Mouse (Mus musculus): ENCODE measurements at regions not wholly inside any gene's neighbourhood (a gene's known extent, or its start where the extent isn't known, plus 50 kb on each side); places are given as distances from the start of the nearest gene placed in this dataset.

DNA sequence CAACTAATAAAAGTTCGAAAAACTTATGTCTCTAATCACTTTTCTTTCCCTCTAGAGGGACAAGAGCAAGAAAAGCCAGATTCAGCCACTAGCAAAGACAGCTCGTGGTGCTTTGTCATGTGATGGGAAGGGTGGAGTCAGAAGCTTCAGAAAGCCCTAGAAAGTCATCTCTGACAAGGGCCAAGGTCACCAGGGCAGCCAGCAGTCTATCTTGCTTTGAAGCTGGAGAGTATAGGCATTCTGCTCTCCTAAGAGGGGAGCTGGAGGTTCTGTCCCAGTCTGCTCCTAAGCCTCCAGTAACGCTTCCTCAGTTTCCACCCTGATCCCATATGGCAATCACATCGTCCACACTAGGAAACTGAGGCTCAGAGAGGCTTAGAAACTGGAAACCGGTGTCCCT is 68.2 kb upstream of the Polg start:
- TF ChIP-seq POLR2A (IDR thresholded peaks at IDR 0.05; ENCODE audit: control insufficient read depth, low read depth, low read length): no peak
- no peak for TF ChIP-seq CTCF (IDR thresholded peaks at IDR 0.05; ENCODE audit: control insufficient read depth, insufficient read depth, insufficient replicate concordance, low read depth, low read length)
- Histone ChIP-seq H3K27me3 (ENCODE audit: control insufficient read depth, insufficient read depth, low read length) (peaks cover 2% of the 10 kb centered on the region), H3K4me1 (ENCODE audit: control insufficient read depth, insufficient read depth, low read length) (peaks cover 7% of the 10 kb centered on the region), H3K4me3 (ENCODE audit: control insufficient read depth, low read depth, low read length) (no peak overlapping the region), H3K36me3 (ENCODE audit: control insufficient read depth, insufficient read depth, low read length) (no peaks in the 10 kb centered on the region), H3K27ac (ENCODE audit: control insufficient read depth, insufficient read depth, low read depth, low read length) (no peak overlapping the region)

DNA sequence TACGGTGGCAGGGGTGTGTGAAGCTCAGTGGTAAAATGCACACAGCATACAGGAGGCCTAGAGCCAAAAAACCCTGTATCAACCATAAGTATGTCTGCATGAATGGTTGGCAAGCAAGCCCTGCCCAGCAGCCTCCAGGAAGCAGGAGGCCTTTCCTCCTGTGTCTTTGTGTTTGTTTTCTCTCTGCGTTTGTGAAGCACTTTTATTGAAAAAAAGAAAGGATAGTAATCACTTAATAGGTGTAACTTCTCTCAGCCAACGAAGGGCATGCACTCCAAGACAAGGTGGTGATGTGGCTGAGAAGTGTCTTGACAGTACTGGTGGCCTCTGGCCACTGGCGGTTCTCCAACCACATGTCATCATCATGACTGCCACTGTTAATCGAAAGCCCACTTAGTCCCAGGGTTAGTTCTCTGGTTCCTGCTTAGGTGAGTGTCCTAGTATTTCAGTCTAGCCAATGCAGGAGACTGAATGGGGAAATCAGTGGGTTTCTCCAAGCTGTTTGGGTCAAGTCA is 66.5 kb upstream of the Polg start:
- Histone ChIP-seq H3K4me1 (ENCODE audit: control insufficient read depth, insufficient read depth, low read length) (peaks cover 7% of the 10 kb centered on the region), H3K27ac (ENCODE audit: control insufficient read depth, insufficient read depth, low read depth, low read length) (no peak overlapping the region), H3K27me3 (ENCODE audit: control insufficient read depth, insufficient read depth, low read length) (peaks cover 2% of the 10 kb centered on the region), H3K36me3 (ENCODE audit: control insufficient read depth, insufficient read depth, low read length) (no peaks in the 10 kb centered on the region), H3K4me3 (ENCODE audit: control insufficient read depth, low read depth, low read length) (no peak overlapping the region)
- TF ChIP-seq POLR2A (IDR thresholded peaks at IDR 0.05; ENCODE audit: control insufficient read depth, low read depth, low read length) (no peak), CTCF (IDR thresholded peaks at IDR 0.05; ENCODE audit: control insufficient read depth, insufficient read depth, insufficient replicate concordance, low read depth, low read length) (no peak)

DNA sequence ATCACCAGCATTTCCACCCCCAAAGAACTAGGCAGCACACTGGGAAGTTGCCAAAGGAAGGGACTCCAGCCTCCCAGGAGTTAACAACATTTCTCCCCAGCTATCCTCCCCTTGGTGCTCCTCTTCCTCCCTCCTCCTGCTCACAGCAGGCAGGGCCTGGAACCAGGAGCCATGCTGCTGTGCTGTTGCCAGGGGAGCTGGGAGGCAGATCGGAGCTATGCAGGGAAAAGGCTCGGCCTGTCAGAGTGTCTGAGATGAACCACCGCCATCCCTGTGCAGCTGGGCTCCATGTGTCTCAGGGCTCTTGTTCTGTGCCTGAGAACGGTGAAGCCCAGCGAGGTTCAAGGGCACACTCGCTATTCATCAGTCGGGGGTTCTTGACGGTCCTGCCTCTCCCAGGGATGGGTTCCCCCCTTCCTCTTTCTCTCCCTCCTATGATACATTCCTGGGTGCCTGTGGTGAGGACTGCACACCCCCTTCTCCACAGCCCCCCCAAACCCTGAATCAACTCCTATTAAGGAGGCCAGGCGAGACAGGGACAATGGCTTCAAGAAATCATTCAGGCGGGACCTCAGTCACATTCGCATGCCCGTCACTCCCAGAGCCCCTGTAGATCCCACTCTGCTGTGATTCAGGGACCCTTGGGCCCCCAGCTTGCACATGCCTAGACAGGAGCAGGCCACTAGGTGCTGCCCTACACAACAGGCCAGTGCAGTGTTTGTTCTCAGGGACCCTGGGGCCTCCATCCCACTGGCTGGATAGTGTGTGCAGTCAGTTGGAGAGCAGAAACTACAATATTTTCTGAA is 65.6 kb upstream of the Polg start:
- TF ChIP-seq CTCF (IDR thresholded peaks at IDR 0.05; ENCODE audit: control insufficient read depth, insufficient read depth, insufficient replicate concordance, low read depth, low read length): no peak
- TF ChIP-seq POLR2A (IDR thresholded peaks at IDR 0.05; ENCODE audit: control insufficient read depth, low read depth, low read length): no peak
- Histone ChIP-seq H3K36me3 (ENCODE audit: control insufficient read depth, insufficient read depth, low read length) (no peaks in the 10 kb centered on the region), H3K27ac (ENCODE audit: control insufficient read depth, insufficient read depth, low read depth, low read length) (no peak overlapping the region), H3K4me3 (ENCODE audit: control insufficient read depth, low read depth, low read length) (no peak overlapping the region), H3K27me3 (ENCODE audit: control insufficient read depth, insufficient read depth, low read length) (peaks cover 2% of the 10 kb centered on the region), H3K4me1 (ENCODE audit: control insufficient read depth, insufficient read depth, low read length) (peaks cover 7% of the 10 kb centered on the region)

DNA sequence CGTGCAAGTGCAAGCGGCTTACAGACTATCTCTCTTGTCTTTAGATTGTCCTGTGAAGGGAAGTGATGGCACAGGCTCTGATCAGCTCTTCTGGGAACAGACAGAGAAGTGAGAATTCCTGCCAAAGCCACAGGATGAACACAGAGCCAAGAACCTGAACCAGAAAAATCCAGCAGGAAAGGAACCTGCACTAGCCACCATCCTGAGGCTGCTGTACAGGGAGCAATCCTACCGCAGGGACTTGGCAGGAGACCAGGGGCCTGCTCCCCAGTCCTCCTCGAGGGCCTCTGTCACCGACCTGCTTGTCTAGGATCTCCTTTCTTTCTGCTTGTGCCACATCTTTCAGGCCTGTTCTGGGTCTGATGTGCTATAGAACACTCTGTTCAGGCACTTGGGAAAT is 65.0 kb upstream of the Polg start:
- Histone ChIP-seq H3K27me3 (ENCODE audit: control insufficient read depth, insufficient read depth, low read length) (peaks cover 2% of the 10 kb centered on the region), H3K36me3 (ENCODE audit: control insufficient read depth, insufficient read depth, low read length) (no peaks in the 10 kb centered on the region), H3K27ac (ENCODE audit: control insufficient read depth, insufficient read depth, low read depth, low read length) (no peak overlapping the region), H3K4me1 (ENCODE audit: control insufficient read depth, insufficient read depth, low read length) (peaks cover 7% of the 10 kb centered on the region), H3K4me3 (ENCODE audit: control insufficient read depth, low read depth, low read length) (no peak overlapping the region)
- TF ChIP-seq POLR2A (IDR thresholded peaks at IDR 0.05; ENCODE audit: control insufficient read depth, low read depth, low read length): no peak
- TF ChIP-seq CTCF (IDR thresholded peaks at IDR 0.05; ENCODE audit: control insufficient read depth, insufficient read depth, insufficient replicate concordance, low read depth, low read length): no peak

DNA sequence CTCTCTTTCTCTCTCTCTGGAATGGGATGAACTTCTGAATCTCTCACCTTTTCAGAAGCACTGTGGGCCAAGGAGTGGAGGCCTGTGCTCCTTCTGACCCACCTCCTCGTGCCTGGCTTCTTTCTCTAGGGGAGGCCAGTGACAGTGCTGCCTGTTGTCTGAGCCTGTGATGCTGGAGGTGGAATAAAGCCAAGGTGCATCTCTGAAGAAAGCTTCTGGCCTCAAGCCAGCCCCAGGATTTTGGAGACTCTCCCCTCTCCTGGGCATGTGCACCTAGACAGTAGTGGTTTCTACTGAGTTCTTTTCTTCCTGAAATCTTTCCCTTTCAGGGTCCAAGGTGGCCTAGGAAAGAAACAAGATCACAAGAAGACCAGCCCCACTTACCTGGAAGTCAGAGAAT is 63.3 kb upstream of the Polg start:
- H3K27me3 ChIP-seq (ENCODE audit: control insufficient read depth, insufficient read depth, low read length): no peaks in the 10 kb centered on the region
- TF ChIP-seq CTCF (IDR thresholded peaks at IDR 0.05; ENCODE audit: control insufficient read depth, insufficient read depth, insufficient replicate concordance, low read depth, low read length): no peak
- no peak for TF ChIP-seq POLR2A (IDR thresholded peaks at IDR 0.05; ENCODE audit: control insufficient read depth, low read depth, low read length)
- H3K36me3 ChIP-seq (ENCODE audit: control insufficient read depth, insufficient read depth, low read length): no peaks in the 10 kb centered on the region
- H3K4me1 ChIP-seq (ENCODE audit: control insufficient read depth, insufficient read depth, low read length): no peaks in the 10 kb centered on the region
- H3K27ac ChIP-seq (ENCODE audit: control insufficient read depth, insufficient read depth, low read depth, low read length): no peak overlapping the region
- H3K4me3 ChIP-seq (ENCODE audit: control insufficient read depth, low read depth, low read length): no peak overlapping the region

DNA sequence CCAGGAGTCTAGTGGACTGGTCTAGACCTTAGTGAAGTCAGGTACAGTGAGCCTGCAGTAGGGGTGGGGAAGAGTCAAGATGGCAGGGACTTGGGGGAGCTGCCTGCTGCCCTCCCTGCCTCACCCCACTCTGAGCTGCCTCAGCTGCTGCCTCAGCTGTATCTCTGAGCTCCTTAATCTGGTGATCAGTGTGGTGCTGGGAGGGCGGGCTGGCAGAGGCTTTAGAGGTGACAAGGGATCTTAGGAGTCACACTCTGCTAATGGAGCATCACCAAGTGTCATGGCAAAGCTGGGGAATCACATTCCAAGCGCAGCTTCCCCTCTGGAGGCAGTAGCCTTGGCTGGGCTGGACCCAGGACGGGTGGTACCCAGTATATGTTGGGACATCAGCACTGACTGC is 61.8 kb upstream of the Polg start:
- no peak for TF ChIP-seq POLR2A (IDR thresholded peaks at IDR 0.05; ENCODE audit: control insufficient read depth, low read depth, low read length)
- TF ChIP-seq CTCF (IDR thresholded peaks at IDR 0.05; ENCODE audit: control insufficient read depth, insufficient read depth, insufficient replicate concordance, low read depth, low read length): no peak
- H3K27me3 ChIP-seq (ENCODE audit: control insufficient read depth, insufficient read depth, low read length): no peaks in the 10 kb centered on the region
- H3K36me3 ChIP-seq (ENCODE audit: control insufficient read depth, insufficient read depth, low read length): no peaks in the 10 kb centered on the region
- H3K27ac ChIP-seq (ENCODE audit: control insufficient read depth, insufficient read depth, low read depth, low read length): no peak overlapping the region
- no peaks in the 10 kb centered on the region for H3K4me1 ChIP-seq (ENCODE audit: control insufficient read depth, insufficient read depth, low read length)
- H3K4me3 ChIP-seq (ENCODE audit: control insufficient read depth, low read depth, low read length): no peak overlapping the region

DNA sequence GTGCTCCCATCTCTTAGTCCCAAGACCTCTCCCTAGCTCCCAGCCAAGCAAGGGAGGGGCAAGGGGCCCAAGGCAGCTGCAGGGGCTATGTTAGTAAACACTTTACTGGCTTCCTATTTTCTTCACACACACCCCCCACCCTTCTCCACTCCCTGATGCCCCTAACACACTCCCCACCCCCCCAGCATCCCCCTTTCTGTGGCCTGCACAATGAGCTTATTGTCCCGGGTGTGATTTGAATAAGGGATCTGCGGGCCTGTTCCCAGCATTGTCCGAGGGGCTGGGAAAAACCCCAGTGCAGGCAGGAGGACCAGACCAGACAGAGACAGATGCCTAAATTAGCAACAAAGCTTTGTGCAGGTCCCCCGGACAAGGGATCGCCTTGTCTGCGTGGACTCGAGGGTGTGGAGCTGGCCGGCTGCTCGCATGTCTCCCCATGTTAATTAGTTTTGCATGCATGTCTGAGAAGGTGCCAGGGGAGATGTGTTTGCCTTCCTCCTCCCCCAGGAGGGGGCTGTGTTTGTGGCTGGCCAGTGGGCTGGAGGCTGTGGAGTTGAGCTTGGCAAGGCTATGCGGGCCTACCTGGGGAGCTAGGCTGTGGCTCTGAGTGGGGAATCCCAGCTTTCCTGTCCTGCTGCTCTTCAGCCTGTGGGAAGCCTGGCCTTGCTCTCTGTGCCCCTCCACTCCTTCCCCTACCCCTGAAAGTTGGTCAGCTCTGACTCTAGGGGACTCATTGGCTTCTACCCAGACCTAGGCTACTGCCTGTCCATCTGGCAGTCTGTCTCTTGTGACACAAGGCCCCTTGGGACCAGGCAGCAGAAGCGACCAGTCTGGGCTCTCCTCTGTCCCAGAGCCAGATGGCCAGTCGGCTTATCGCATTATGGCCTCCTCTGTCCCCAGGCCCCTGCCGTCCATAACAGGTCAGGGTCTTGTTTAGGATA is 59.8 kb upstream of the Polg start:
- no peak overlapping the region for H3K4me3 ChIP-seq (ENCODE audit: control insufficient read depth, low read depth, low read length)
- no peak overlapping the region for H3K27ac ChIP-seq (ENCODE audit: control insufficient read depth, insufficient read depth, low read depth, low read length)
- no peaks in the 10 kb centered on the region for H3K4me1 ChIP-seq (ENCODE audit: control insufficient read depth, insufficient read depth, low read length)

More for the DNA sequence above, 59.8 kb upstream of the Polg start:
- Histone ChIP-seq H3K27me3 (ENCODE audit: control insufficient read depth, insufficient read depth, low read length) (no peaks in the 10 kb centered on the region), H3K36me3 (ENCODE audit: control insufficient read depth, insufficient read depth, low read length) (no peaks in the 10 kb centered on the region)
- no peak for TF ChIP-seq POLR2A (IDR thresholded peaks at IDR 0.05; ENCODE audit: control insufficient read depth, low read depth, low read length)
- no peak for TF ChIP-seq CTCF (IDR thresholded peaks at IDR 0.05; ENCODE audit: control insufficient read depth, insufficient read depth, insufficient replicate concordance, low read depth, low read length)

Data from testis, adult 2 months (tissue).